ENCODE assay signal across 20 mouse cellular contexts in genomic region chr8:77794911-77795310, GRCm38 (mm10).
"Had no signal": no experiment of that assay in that cellular context is flagged by ENCODE, and none has a peak within 500 bp of the region (broad histone marks: within the 10 kb centered on the region; RNA-seq: fewer than 3 reads in every experiment).

No protein-coding gene starts in this region.

- DNase-seq: kidney, adult 11 months; left cerebral cortex, postnatal 4 days; liver; liver, postnatal 0 days; lung, embryonic 14.5 days; lung, postnatal 10 days; lung, postnatal 4 days; retina, postnatal 1 day; right cerebral cortex, postnatal 25 days; spleen, adult 18-20 months; thymus, postnatal 25 days had no signal

- H3K4me1 ChIP-seq: intestine, embryonic 15.5 days; limb, embryonic 13.5 days; midbrain, embryonic 12.5 days; midbrain, embryonic 15.5 days; neural tube, embryonic 13.5 days; stomach, embryonic 15.5 days had no signal

- H3K36me3 ChIP-seq: intestine, embryonic 15.5 days; limb, embryonic 13.5 days; midbrain, embryonic 12.5 days; midbrain, embryonic 15.5 days; neural tube, embryonic 13.5 days; stomach, embryonic 15.5 days had no signal

- H3K4me2 ChIP-seq: intestine, embryonic 15.5 days; limb, embryonic 13.5 days; lung, embryonic 14.5 days; midbrain, embryonic 12.5 days; midbrain, embryonic 15.5 days; neural tube, embryonic 13.5 days; stomach, embryonic 15.5 days had no signal

- H3K4me3 ChIP-seq: intestine, embryonic 15.5 days; limb, embryonic 13.5 days; midbrain, embryonic 12.5 days; midbrain, embryonic 15.5 days; myocyte; neural tube, embryonic 13.5 days; stomach, embryonic 15.5 days had no signal

- H3K27ac ChIP-seq: intestine, embryonic 15.5 days; limb, embryonic 13.5 days; liver, embryonic 14.5 days; midbrain, embryonic 12.5 days; midbrain, embryonic 15.5 days; neural tube, embryonic 13.5 days; stomach, embryonic 15.5 days had no signal

- H3K9me3 ChIP-seq: intestine, embryonic 15.5 days; limb, embryonic 13.5 days; midbrain, embryonic 12.5 days; midbrain, embryonic 15.5 days; neural tube, embryonic 13.5 days; stomach, embryonic 15.5 days had no signal

- H3K9ac ChIP-seq: intestine, embryonic 15.5 days; limb, embryonic 13.5 days; liver, embryonic 14.5 days; liver, postnatal 0 days; lung, embryonic 14.5 days; midbrain, embryonic 12.5 days; midbrain, embryonic 15.5 days; neural tube, embryonic 13.5 days; stomach, embryonic 15.5 days had no signal

- ATAC-seq: hindbrain, embryonic 16.5 days; intestine, embryonic 15.5 days; liver, postnatal 0 days; midbrain, embryonic 15.5 days had no signal

- H3K27me3 ChIP-seq: intestine, embryonic 15.5 days; limb, embryonic 13.5 days; midbrain, embryonic 12.5 days; midbrain, embryonic 15.5 days; neural tube, embryonic 13.5 days; stomach, embryonic 15.5 days had no signal
